Mouse (Mus musculus): ENCODE results near the gene Tmod4. TPM values are rescaled to one million over a fixed set of nuclear protein-coding genes. Genes with fewer than 3 reads are reported as not detected.

The Tmod4 gene
- polyA plus RNA-seq, 1 experiment from 2014 or later = 0.69 TPM

DNA sequence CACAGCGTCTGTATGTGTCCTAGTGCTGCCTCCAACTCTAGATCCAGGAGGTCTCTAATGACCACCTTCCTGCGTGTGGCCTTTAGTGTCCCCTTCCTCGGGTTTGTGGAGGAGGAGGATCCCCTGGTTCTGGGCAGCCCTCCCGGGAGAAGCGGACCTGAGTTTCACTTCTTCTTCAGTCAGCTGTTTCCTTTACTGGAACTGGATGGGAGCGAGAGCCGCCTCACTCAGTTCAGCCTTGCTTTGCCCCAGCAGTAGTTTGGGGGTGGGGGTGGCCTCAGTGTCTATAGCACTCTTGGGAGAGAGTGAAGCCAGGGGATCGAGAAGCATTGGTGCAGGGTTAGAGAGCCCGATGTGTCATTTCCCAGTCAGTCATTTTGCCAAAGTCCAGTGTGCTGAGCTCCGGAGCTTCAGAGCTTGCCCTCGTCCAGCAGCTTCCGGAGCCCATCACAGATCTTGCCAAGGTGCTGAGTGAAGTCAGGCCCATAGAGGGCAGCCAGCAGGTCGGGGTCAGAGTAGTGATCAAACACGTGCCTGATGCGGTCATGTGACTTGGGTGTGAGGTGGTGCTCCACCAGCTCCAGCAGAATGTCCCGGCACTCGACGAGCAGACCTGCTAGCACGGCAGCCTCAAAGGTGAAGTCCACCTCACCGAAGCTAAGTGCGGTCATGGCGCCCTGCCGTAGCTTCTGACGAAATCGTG is 15.5 kb downstream of the Tmod4 start:
- WGBS = 79% methylated on average over 25 of the region's 25 CpGs

DNA sequence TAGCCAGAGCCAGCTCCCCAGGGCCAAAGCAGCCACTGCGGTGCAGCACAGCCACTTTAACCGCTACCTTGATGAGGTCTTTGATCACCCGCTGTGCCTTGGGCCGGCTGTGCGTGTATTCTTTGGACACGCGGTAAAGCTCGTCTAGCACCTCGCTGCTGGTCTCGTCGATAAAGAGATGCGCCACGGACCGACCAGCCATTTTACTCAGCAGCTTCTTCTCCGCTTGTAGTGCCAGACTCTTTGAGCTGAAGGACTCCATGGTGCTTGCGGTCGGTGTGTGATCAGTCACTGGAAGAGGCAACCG is 16.0 kb downstream of the Tmod4 start:
- H3K4me3 ChIP-seq = no peak overlapping the region
- H3K4me2 ChIP-seq = no peak overlapping the region
- H3K9ac ChIP-seq = no peak overlapping the region
- WGBS = 69% methylated on average over 18 of the region's 18 CpGs
- ATAC-seq (ENCODE audit: insufficient number of reproducible peaks, insufficient read depth, low FRiP score, low TSS enrichment, low read depth) = no peak
- H3K27ac ChIP-seq = no peak overlapping the region
- H3K9me3 ChIP-seq = no peaks in the 10 kb centered on the region
- peaks cover 32% of the 10 kb centered on the region for H3K36me3 ChIP-seq
- H3K27me3 ChIP-seq = no peaks in the 10 kb centered on the region
- peaks cover 9% of the 10 kb centered on the region for H3K4me1 ChIP-seq

More for the DNA sequence above, 15.5 kb downstream of the Tmod4 start:
- Histone ChIP-seq H3K4me3 (no peak overlapping the region), H3K27ac (no peak overlapping the region), H3K4me2 (no peak overlapping the region), H3K27me3 (no peaks in the 10 kb centered on the region), H3K36me3 (peaks cover 32% of the 10 kb centered on the region), H3K9me3 (no peaks in the 10 kb centered on the region), H3K9ac (no peak overlapping the region), H3K4me1 (peaks cover 13% of the 10 kb centered on the region)
- no peak for ATAC-seq (ENCODE audit: insufficient number of reproducible peaks, insufficient read depth, low FRiP score, low TSS enrichment, low read depth)

DNA sequence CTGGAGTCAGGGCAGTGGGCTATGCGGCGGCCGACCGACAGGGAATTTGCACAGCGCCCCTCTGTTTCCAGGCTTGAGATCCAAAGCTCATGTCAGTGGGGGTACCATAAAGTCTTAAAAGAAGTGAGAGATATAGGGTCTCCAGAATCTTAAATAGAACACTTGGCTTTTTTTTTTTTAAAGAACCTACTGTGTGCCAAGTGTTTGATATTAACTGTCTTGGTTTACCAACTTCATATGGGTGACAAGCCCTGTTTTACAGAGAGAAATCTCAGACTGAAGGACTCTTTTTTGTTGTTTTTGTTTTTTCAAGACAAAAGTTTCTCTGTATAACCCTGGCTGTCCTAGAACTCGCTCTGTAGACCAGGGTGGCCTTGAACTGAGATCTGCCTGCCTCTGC is 16.5 kb downstream of the Tmod4 start:
- H3K27me3 ChIP-seq = no peaks in the 10 kb centered on the region
- no peak for ATAC-seq (ENCODE audit: insufficient number of reproducible peaks, insufficient read depth, low FRiP score, low TSS enrichment, low read depth)
- 89% methylated on average over 6 of the region's 6 CpGs for WGBS
- no peaks in the 10 kb centered on the region for H3K9me3 ChIP-seq
- H3K9ac ChIP-seq = no peak overlapping the region
- peaks cover 3% of the 10 kb centered on the region for H3K4me1 ChIP-seq
- peaks cover 32% of the 10 kb centered on the region for H3K36me3 ChIP-seq
- no peak overlapping the region for H3K4me3 ChIP-seq
- no peak overlapping the region for H3K4me2 ChIP-seq
- no peak overlapping the region for H3K27ac ChIP-seq

DNA sequence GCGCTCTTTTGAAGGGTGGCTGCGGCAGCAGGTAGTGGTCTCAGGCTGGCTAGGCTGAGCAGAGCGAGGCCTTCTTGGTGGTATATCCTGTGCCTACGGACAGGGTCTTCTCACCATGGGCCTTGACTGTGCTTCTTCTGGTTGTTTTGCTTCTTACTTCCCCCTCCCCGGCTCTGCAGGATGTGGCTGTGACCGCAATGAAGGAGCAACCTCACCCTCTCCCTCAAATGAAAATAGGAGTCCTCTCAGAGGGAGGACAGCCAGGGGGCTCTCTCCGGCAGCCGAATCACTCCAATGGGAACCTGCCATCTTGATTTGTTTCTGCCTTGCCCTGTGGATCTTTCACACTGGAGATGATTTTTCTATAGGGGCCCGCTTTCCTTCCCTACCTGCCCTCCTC is 17.2 kb downstream of the Tmod4 start:
- Histone ChIP-seq H3K9ac (no peak overlapping the region), H3K27ac (no peak overlapping the region), H3K27me3 (no peaks in the 10 kb centered on the region), H3K4me3 (no peak overlapping the region), H3K4me1 (no peaks in the 10 kb centered on the region; the same call in 1 of the 2 replicates), H3K4me2 (no peak overlapping the region), H3K36me3 (peaks cover 32% of the 10 kb centered on the region), H3K9me3 (no peaks in the 10 kb centered on the region)
- no peak for ATAC-seq (ENCODE audit: insufficient number of reproducible peaks, insufficient read depth, low FRiP score, low TSS enrichment, low read depth)
- WGBS = 94% methylated on average over 9 of the region's 9 CpGs

DNA sequence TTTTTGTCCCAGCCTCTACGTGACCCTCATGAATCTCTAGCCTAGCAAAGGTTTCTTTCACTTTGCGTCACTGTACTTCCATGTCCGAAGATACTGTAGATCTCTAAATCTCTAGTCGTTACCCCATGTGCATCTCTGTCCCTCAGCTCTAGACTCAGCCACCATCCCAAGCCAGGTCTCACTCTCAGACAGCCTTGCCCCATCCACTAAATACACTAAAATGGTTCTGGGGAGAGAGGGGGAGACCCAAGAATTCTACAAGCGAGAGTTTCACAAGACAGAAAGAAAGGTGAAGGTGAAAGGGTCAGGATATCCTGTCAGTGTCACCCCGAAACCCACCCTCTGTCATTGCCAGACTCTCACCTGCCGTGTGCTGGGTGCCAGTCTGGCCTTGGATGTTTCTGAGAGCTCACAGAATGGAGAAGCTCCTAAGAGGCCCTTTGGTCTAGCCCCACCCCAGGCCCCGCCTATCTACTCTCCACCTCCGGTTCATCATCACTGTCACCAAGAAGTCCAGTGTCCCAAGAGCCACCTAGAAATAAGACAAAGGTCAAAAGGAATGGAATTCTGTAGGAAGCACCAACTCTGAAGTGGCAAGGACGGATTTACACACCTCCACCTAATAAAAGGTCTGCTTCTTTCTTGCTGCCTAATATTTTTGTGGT is 17.8 kb downstream of the Tmod4 start, which contains the start of gene Tnfaip8l2:
TSS of gene Tnfaip8l2 (minus strand) at position 409 of the 665 bp plus-strand sequence.
- H3K9ac ChIP-seq = no peak within 1 kb of the TSS
- peaks cover 32% of the 10 kb centered on the region for H3K36me3 ChIP-seq
- H3K9me3 ChIP-seq = no peaks in the 10 kb centered on the region
- H3K4me1 ChIP-seq = no peaks in the 10 kb centered on the region
- H3K4me3 ChIP-seq = no peak within 1 kb of the TSS
- no peak within 1 kb of the TSS for H3K27ac ChIP-seq
- no peak within 1 kb of the TSS for H3K4me2 ChIP-seq
- no peak for ATAC-seq (ENCODE audit: insufficient number of reproducible peaks, insufficient read depth, low FRiP score, low TSS enrichment, low read depth)
- WGBS = 81% methylated on average over 10 of the region's 10 CpGs
- no peaks in the 10 kb centered on the region for H3K27me3 ChIP-seq

DNA sequence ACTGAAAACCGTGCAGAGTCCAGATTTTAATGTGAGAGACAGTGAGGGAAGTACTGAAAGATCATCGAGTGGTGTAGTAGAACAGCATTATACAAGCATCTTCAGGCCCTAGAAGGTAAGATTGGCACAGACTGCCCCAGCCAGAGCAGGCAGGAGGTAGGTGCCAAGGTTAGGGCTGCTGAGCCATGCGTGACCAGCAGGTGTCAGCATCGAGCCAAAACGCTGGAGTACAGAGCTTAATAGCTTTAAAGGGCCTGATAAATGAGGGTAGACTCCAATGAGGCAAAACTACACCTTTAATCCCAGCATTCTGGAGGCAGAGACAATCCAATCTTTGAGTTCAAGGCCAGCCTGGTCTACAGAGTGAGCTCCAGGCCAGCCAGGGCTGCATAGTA is 18.3 kb downstream of the Tmod4 start:
- Histone ChIP-seq H3K27me3 (no peaks in the 10 kb centered on the region), H3K9ac (no peak overlapping the region), H3K4me3 (no peak overlapping the region), H3K27ac (no peak overlapping the region), H3K4me2 (no peak overlapping the region), H3K9me3 (no peaks in the 10 kb centered on the region), H3K36me3 (peaks cover 32% of the 10 kb centered on the region), H3K4me1 (no peaks in the 10 kb centered on the region)
- ATAC-seq (ENCODE audit: insufficient number of reproducible peaks, insufficient read depth, low FRiP score, low TSS enrichment, low read depth) = no peak
- WGBS = 10% methylated on average over 5 of the region's 5 CpGs

DNA sequence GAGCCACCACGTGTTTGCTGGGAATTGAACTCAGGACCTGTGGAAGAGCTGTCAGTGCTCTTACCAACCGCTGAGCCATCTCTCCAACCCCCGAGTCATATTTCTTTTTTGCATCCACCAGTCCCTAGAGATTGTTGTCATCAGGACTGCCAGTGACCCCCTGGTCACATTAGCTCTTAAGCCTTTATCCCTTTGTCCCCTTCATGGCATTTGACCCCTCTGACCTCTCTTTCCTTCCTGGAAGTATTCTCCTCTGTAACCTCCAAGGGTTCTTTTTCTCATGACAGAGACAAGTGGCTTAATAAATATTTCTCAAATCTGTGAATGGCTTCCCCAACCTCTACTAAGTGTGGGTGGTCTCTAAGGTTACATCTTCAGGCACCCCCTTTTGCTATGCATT is 23.6 kb downstream of the Tmod4 start:
- Histone ChIP-seq H3K9me3 (no peaks in the 10 kb centered on the region), H3K9ac (no peak overlapping the region), H3K4me3 (no peak overlapping the region), H3K27ac (no peak overlapping the region), H3K27me3 (no peaks in the 10 kb centered on the region), H3K36me3 (no peaks in the 10 kb centered on the region), H3K4me2 (no peak overlapping the region), H3K4me1 (no peaks in the 10 kb centered on the region)
- ATAC-seq (ENCODE audit: insufficient number of reproducible peaks, insufficient read depth, low FRiP score, low TSS enrichment, low read depth) = no peak
- 52% methylated on average over 3 of the region's 3 CpGs for WGBS

DNA sequence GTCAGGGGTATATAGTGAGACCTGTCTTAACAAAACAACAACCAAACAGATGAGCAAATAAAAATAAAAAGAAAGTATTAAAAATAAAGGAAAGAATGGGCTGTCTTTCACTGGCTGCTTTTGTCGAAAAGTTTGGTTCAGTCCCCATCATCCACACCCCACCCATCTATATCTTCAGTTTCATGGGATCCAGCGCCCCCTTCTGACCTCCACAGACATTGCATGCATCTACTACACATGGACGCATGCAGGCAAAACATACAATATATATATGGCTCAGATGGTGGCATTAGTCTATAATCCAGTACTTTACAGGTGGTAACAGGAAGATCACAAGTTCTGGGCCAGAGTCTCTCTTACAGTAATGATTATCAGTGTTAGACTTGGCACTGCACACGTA is 29.6 kb downstream of the Tmod4 start:
- 54% methylated on average over 4 of the region's 4 CpGs for WGBS
- H3K36me3 ChIP-seq = no peaks in the 10 kb centered on the region
- H3K27ac ChIP-seq = no peak overlapping the region
- no peak for ATAC-seq (ENCODE audit: insufficient number of reproducible peaks, insufficient read depth, low FRiP score, low TSS enrichment, low read depth)
- no peak overlapping the region for H3K4me3 ChIP-seq
- H3K4me1 ChIP-seq = no peaks in the 10 kb centered on the region
- no peak overlapping the region for H3K4me2 ChIP-seq
- peaks cover 2% of the 10 kb centered on the region; the same call in 1 of the 2 replicates for H3K27me3 ChIP-seq
- no peak overlapping the region for H3K9ac ChIP-seq
- H3K9me3 ChIP-seq = no peaks in the 10 kb centered on the region

DNA sequence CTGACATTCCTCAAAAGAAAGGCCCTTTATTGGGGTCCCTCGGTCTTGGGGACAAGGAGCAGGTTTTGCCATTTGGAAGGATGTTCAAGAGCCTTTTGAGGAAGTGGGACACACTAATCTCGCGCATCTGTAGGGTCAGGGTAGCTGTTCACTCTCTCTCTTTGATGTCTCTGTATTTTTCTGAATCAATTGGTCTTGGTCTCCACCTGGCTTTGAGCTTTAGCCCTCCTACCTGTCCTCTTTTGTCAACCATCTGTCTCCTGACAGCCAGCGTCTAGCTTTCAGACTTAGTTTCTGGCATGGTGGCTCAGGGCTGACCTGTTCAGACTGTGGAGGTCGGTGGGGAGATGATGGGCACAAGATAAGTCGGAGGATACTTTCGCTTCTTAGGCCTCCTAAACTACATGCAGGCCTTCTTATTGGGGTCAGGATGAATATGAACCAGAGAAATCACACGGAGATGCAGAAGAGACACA is 35.3 kb downstream of the Tmod4 start:
- H3K9me3 ChIP-seq = no peaks in the 10 kb centered on the region
- H3K9ac ChIP-seq = peak overlapping the region; percentile 84
- peaks cover 6% of the 10 kb centered on the region; the same call in 1 of the 2 replicates for H3K27me3 ChIP-seq
- peak overlapping the region; percentile 76 for H3K4me2 ChIP-seq
- peaks cover 5% of the 10 kb centered on the region for H3K36me3 ChIP-seq
- 13% methylated on average over 8 of the region's 8 CpGs for WGBS
- peaks cover 32% of the 10 kb centered on the region for H3K4me1 ChIP-seq
- H3K27ac ChIP-seq = peak overlapping the region; percentile 22; the same call in 1 of the 2 replicates
- H3K4me3 ChIP-seq = peak overlapping the region; percentile 89
- ATAC-seq (ENCODE audit: insufficient number of reproducible peaks, insufficient read depth, low FRiP score, low TSS enrichment, low read depth) = no peak

DNA sequence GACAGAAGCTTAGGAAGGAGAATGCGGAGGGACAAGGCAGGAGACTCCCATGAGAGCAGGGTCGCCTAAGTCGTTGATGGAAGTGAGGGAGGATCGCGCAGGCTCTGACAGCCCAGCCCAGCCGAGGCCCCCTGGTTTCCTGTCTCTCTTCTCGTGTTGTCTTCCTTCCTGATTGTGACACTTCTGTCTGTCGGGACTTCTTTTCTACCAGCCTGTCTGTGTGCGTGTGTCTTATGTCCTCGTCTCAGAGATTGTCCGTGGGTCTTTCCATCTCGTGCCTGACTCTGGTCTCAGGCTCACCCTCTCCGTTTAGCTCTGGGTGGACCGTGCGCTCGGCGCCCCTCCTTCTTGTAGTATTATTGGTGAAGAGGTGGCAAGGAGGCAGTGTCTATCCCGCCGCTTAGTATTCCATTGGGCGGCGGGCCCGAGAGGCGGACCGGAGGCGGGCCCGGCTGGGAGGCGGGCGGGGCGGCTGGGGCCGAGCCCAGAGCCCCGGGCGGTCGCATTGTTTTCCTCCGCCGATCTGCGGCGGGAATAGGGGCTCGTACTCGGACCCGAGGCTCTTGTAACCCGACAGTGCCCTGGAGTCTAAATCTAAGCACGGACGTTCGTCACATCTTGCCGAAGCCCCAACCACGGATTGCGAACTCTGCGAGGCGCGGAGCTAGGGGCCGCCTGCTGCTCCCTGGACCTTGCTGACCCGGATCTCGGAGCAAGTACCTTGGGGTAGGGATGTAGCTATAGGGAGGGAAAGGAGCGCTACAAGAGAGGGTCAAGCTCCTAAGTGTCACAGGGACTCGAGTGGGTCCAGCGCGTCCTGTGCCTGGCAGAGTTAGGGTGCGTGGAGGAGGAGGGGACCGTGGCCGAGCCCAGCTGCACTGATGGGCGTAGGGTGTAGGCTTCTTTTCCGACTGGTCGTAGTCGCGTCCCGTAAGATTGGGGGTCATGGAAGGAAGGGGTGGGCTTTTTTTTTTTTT is 36.0 kb downstream of the Tmod4 start, which contains the start of gene Sema6c:
TSS of gene Sema6c (plus strand) at position 471 of the 977 bp plus-strand sequence.
- peak; percentile 95 for ATAC-seq (ENCODE audit: insufficient number of reproducible peaks, insufficient read depth, low FRiP score, low TSS enrichment, low read depth)
- under 1% methylated on average over 65 of the region's 66 CpGs for WGBS
- peaks cover 6% of the 10 kb centered on the region; the same call in 1 of the 2 replicates for H3K27me3 ChIP-seq

DNA sequence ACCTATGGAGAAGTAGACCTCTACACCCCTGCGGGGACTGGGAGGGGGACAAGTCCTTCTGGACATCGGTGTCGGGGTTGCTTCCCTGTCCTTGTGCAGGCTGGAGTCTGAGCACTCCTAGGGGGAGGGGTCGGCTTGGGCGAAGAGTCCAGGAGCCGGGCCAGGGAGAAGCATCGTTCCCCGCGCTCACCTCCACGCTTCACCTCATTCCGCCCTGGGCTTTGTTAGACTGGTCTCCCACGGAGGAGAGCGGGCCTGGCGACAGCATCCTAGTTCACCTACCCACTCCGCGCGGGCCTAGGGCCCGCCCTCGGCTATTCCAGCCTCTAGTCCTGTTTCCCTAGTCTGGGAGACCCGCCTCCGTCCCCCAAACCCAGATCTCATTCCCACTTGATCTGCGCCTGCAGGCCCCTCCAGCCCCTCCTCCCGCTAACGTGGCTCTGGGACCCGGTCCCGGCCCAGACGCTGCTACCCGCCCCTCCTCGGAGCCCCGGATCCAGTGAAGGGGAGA is 36.8 kb downstream of the Tmod4 start:
- 0 out of 2 replicates have a peak, but pooled peaks have one; percentile 8 for ATAC-seq (ENCODE audit: insufficient number of reproducible peaks, insufficient read depth, low FRiP score, low TSS enrichment, low read depth)
- Histone ChIP-seq H3K4me1 (peaks cover 32% of the 10 kb centered on the region), H3K27ac (peak overlapping the region; percentile 45; the same call in 1 of the 2 replicates), H3K27me3 (peaks cover 6% of the 10 kb centered on the region; the same call in 1 of the 2 replicates), H3K9me3 (no peaks in the 10 kb centered on the region; the same call in 1 of the 2 replicates), H3K9ac (peak overlapping the region; percentile 84), H3K4me2 (peak overlapping the region; percentile 76), H3K36me3 (peaks cover 19% of the 10 kb centered on the region), H3K4me3 (peak overlapping the region; percentile 89)
- WGBS = under 1% methylated on average over 30 of the region's 30 CpGs

More for the DNA sequence above, 36.0 kb downstream of the Tmod4 start, which contains the start of gene Sema6c:
- Histone ChIP-seq H3K27ac (peak within 1 kb of the TSS; percentile 45; the same call in 1 of the 2 replicates), H3K9ac (peak within 1 kb of the TSS; percentile 84), H3K4me2 (peak within 1 kb of the TSS; percentile 76), H3K4me1 (peaks cover 32% of the 10 kb centered on the region), H3K36me3 (peaks cover 12% of the 10 kb centered on the region), H3K9me3 (no peaks in the 10 kb centered on the region), H3K4me3 (peak within 1 kb of the TSS; percentile 89)

Measured in embryonic facial prominence, embryonic 13.5 days (tissue).